In the genomic region with DNA sequence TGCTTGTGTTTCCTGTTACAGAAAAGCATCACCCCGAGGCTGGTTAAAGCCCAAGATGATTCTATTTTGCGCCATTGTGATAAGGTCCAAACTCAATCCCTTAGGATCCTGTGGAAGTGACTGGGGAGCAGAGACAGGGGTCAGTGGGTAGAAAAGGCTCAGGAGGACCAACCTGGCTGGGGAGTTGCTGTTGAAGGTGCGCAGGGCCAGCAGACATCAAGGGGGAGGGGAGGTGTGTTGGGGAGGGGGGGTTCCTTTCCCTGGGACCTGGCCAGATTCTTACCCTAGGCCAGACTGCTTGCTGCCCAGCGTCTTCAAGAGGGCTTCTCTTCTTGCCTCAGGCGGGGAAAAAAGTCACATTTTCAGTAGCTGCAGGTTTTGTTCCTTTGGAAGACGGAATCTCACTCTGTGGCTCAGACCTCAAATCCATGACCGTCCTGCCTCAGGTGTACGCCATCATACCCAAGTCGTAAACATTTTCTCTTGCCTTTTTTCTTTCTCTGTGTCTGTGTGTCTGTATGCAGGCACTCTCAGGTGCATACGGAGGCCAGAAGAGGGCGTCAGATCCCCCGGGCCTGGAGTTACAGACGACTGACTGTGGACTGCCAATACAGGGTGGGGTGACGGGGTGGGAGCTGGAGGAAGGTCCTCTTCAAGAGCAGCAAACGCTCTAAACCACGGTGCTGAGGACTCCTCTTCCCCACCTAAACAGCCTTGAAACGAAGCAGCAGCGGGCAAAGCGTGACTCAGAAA, we compare ENCODE assay signal across 13 mouse cellular contexts. TPM values are rescaled to one million over a fixed set of nuclear protein-coding genes. Genes with fewer than 3 reads are reported as not detected.
DNase-seq lines count a peak whose midpoint lies in the region; ATAC-seq and TF ChIP-seq lines count a peak whose summit lies in the region.
"Had no signal": no experiment of that assay in that cellular context is flagged by ENCODE, and none has a peak within 500 bp of the region (broad histone marks: within the 10 kb centered on the region; RNA-seq: fewer than 3 reads in every experiment).

No protein-coding gene starts in this region.

- no peak for ATAC-seq in heart, embryonic 14.5 days (ENCODE audit: insufficient number of reproducible peaks, insufficient read depth, low FRiP score, low read depth)

- H3K36me3 ChIP-seq in heart, embryonic 14.5 days (ENCODE audit: control insufficient read depth, insufficient read depth, low read length), result no peaks in the 10 kb centered on the region
- H3K36me3 ChIP-seq in liver, adult 2 months (ENCODE audit: control insufficient read depth, insufficient read depth, low read length), result no peaks in the 10 kb centered on the region
- H3K36me3 ChIP-seq in E14TG2a.4 (ENCODE audit: insufficient read depth, low read length), result no peaks in the 10 kb centered on the region
- H3K36me3 ChIP-seq: heart, embryonic 15.5 days; hindbrain, embryonic 13.5 days had no signal

- peak; percentile 43 for TF ChIP-seq CTCF in liver, adult 2 months (IDR thresholded peaks at IDR 0.05; ENCODE audit: low read depth, low read length)
- 0 out of 2 replicates have a peak, but pooled peaks have one; percentile 6 for TF ChIP-seq CTCF in E14TG2a.4 (conservative IDR thresholded peaks at IDR 0.05; ENCODE audit: low read length)
- 0 out of 2 replicates have a peak, but pooled peaks have one; percentile 1 for TF ChIP-seq CTCF in brain, embryonic 14.5 days (IDR thresholded peaks at IDR 0.05; ENCODE audit: borderline replicate concordance, extremely low read depth, insufficient read depth, insufficient read length)

- peak overlapping the region; percentile 66; the same call in 1 of the 2 replicates for H3K4me2 ChIP-seq in heart, embryonic 14.5 days (ENCODE audit: low read length)

- no peak overlapping the region for H3K4me3 ChIP-seq in heart, embryonic 14.5 days (ENCODE audit: control insufficient read depth in 1 of 2, insufficient read depth in 1 of 2, low read depth in 1 of 2, low read length in 2 of 2)
- H3K4me3 ChIP-seq in liver, adult 2 months (ENCODE audit: insufficient read depth, low read depth, low read length), result no peak overlapping the region
- H3K4me3 ChIP-seq in E14TG2a.4 (replicated peaks; ENCODE audit: low read length), result no peak overlapping the region

- TF ChIP-seq POLR2A in liver, adult 2 months (IDR thresholded peaks at IDR 0.05; ENCODE audit: extremely low read depth, insufficient read depth, low read length), result no peak
- no peak for TF ChIP-seq POLR2A in brain, embryonic 14.5 days (IDR thresholded peaks at IDR 0.05; ENCODE audit: borderline replicate concordance, extremely low read depth, insufficient read depth, insufficient read length, poor library complexity, severe bottlenecking)

- WGBS in heart, embryonic 14.5 days, result 65% methylated on average over 19 of the region's 19 CpGs
- WGBS in liver, adult 2 months, result 52% methylated on average over 19 of the region's 19 CpGs

- no peak for DNase-seq in heart, postnatal 4 days
- no peak for DNase-seq in liver, adult 2 months (ENCODE audit: extremely low read depth, low read depth, low spot score)
- no peak for DNase-seq in liver
- no peak for DNase-seq in brain, embryonic 14.5 days (ENCODE audit: low read depth)
- no peak for DNase-seq in ovary, postnatal 10 days (ENCODE audit: low spot score)
- DNase-seq in MN1 (ENCODE audit: low spot score), result no peak
- DNase-seq: adrenal gland, postnatal 25 days; liver, postnatal 0 days; thymus, postnatal 14 days had no signal

- H3K4me1 ChIP-seq in heart, embryonic 14.5 days (ENCODE audit: control insufficient read depth in 2 of 2, insufficient read depth in 2 of 2, low read length in 2 of 2), result peaks cover 5 to 10% of the 10 kb centered on the region in 2 experiments
- H3K4me1 ChIP-seq in liver, adult 2 months (ENCODE audit: control insufficient read depth, insufficient read depth, low read length), result peaks cover 9% of the 10 kb centered on the region
- peaks cover 19% of the 10 kb centered on the region for H3K4me1 ChIP-seq in E14TG2a.4 (replicated peaks; ENCODE audit: low read depth, low read length)

- no peak overlapping the region for H3K27ac ChIP-seq in heart, embryonic 14.5 days (replicated peaks in 1 of 2; ENCODE audit: control insufficient read depth in 1 of 2, insufficient read depth in 1 of 2, low read depth in 2 of 2, low read length in 2 of 2)
- no peak overlapping the region for H3K27ac ChIP-seq in liver, adult 2 months (replicated peaks; ENCODE audit: insufficient read depth, low read depth, low read length)
- H3K27ac ChIP-seq: heart, embryonic 15.5 days had no signal

- H3K9ac ChIP-seq in heart, embryonic 14.5 days (ENCODE audit: low read length), result no peak overlapping the region
- no peak overlapping the region for H3K9ac ChIP-seq in liver, adult 2 months (ENCODE audit: low read depth, low read length)
- H3K9ac ChIP-seq: liver, postnatal 0 days had no signal

- H3K27me3 ChIP-seq in heart, embryonic 14.5 days (ENCODE audit: control insufficient read depth, insufficient read depth, low read length), result no peaks in the 10 kb centered on the region
- H3K27me3 ChIP-seq in liver, adult 2 months (ENCODE audit: control insufficient read depth, insufficient read depth, low read length), result no peaks in the 10 kb centered on the region
- H3K27me3 ChIP-seq in E14TG2a.4 (ENCODE audit: insufficient read depth, low read length), result peaks cover 5% of the 10 kb centered on the region; the same call in 1 of the 2 replicates
- H3K27me3 ChIP-seq: heart, embryonic 15.5 days; hindbrain, embryonic 13.5 days had no signal

- H3K9me3 ChIP-seq in heart, embryonic 14.5 days (ENCODE audit: control insufficient read depth, low read length), result no peaks in the 10 kb centered on the region
- H3K9me3 ChIP-seq in E14TG2a.4 (ENCODE audit: low read length), result no peaks in the 10 kb centered on the region
- H3K9me3 ChIP-seq: heart, embryonic 15.5 days; hindbrain, embryonic 13.5 days had no signal

- no peaks in the 10 kb centered on the region for H3K79me2 ChIP-seq in liver, adult 2 months (ENCODE audit: control insufficient read depth, insufficient read depth, low read length)

RNA-seq across cellular contexts. Expression of a gene that starts 38.4 kb away (rescaled TPM):
- 54.1 and 57.9 TPM in 2 replicates for polyA plus RNA-seq in heart, embryonic 14.5 days (2014; fragmentation: Nextera tagmentation; extraction: Ambion mirVana)
- 10 to 100 TPM; 57.5 to 62.7 TPM for total RNA-seq in heart, postnatal 4 days (2021)
- 12.2 and 14.2 TPM in 2 replicates for total RNA-seq in liver, adult 2 months (2014; rRNA removed)
- 5.3 and 6.1 TPM in 2 replicates for polyA plus RNA-seq in liver, adult 2 months (2012; rRNA removed)
- 77.4 and 85.5 TPM in 2 replicates for polyA plus RNA-seq in brain, embryonic 14.5 days (2012; rRNA removed)

RNA-seq across cellular contexts. Expression of a gene that starts 38.7 kb away (rescaled TPM):
- polyA plus RNA-seq in heart, embryonic 14.5 days (2014; fragmentation: Nextera tagmentation; extraction: Ambion mirVana), result 3.8 and 5.3 TPM in 2 replicates
- total RNA-seq in heart, postnatal 4 days (2021), result under 1 TPM; 0.68 to 0.88 TPM
- 0.13 TPM in 1 of 2 replicates, not detected in the other for total RNA-seq in liver, adult 2 months (2014; rRNA removed)
- 0.16 and 0.29 TPM in 2 replicates for polyA plus RNA-seq in liver, adult 2 months (2012; rRNA removed)
- polyA plus RNA-seq in brain, embryonic 14.5 days (2012; rRNA removed), result 27.1 and 36.6 TPM in 2 replicates
